Mouse (Mus musculus) heart, postnatal 25 days (tissue): Measurements from ENCODE around the gene Cpne1. TPM values are rescaled to one million over a fixed set of nuclear protein-coding genes. Genes with fewer than 3 reads are reported as not detected.

Source experiments
- DNase-seq: peaks from one replicate; pipeline ENCODE4 v3.0.0; 2022; ENCODE audit warnings: low spot score
- intact Hi-C: fragments of 180-260 bp; cut with DNase I; formaldehyde crosslinking; loops from one replicate; pipeline ENCODE4 v1.15.1; 2025
- total RNA-seq, 2 experiments: library from RNA; stranded (reverse); gene quantifications; 2 replicates each; pipeline ENCODE4 v1.2.3; 2021

Gene Cpne1
- total RNA-seq, 2 experiments from 2014 or later = 15.6 to 18.4 TPM

DNA sequence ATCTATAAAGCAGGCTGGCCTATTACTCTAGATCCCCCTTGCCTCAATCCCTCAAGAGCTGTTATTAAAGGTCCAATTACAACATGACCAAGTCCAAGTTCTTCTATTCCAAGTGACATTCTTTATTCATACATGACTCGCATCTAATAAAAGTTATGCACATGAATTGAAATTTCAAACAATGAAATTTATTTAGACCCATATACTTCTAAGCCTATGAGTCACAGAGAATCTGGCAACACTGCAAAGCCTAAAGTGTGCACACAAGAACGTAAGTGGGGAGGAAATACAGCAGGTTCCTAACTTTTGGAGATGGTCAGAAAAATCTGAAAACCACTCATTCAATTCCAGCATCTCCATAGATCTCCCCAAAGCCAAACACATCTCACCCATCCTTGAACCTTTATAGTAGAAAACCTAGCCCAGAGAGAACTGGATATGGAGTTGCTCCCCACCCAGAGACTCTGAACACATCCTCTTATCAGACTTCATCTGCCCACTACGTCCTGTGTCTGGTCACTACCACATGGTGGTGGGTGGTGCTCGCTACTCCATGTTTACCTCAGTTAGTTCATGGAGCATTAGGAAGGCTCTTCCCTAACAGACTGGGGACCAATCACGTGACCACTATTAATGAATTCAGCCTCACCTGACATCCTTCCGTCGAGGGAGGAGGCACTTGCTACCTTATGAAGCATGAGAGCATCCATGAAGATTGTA lies 24.2 kb downstream of the Cpne1 start:
- DNase-seq = no peak
- intact Hi-C loops = no loop called here

DNA sequence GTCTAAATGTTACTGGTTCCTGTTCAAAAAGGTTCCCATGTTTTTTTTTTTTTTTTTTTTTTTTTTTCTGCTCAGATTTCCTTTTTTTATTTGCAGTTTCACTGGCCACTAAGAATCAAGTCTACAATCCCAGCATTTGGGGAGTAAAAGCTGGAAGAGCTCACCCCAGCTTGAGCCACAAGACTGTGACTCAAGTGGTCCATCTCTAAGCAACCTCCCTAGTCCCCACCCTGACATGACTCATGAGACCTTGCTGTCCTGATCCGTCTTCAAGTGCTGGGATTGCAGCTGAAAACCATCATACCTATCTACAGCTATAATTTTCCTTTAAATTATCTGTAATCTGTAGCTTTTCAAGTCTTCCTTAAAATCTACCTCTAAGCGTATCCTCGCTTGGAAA lies 27.2 kb downstream of the Cpne1 start:
- no peak for DNase-seq
- intact Hi-C loops = no loop called here

DNA sequence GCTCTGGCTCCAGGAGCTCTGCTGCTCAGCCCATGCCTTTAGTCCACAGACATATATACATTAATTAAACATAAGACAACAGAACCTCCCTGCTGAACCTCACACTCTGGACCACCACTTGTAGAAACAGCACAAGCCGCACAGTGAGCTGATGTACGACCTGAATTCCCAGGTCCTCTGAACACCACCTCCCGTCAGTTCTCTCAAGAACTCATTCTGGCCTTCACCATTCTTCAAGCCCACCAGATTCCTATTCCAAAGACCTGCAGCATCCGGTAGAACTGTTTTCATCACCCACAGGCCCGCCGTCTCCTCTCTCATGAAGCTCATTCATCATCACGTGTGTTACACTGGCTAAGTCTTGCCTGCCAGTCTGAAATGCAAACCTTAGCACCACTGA lies 31.4 kb downstream of the Cpne1 start:
- no peak for DNase-seq
- intact Hi-C loops = no loop called here

DNA sequence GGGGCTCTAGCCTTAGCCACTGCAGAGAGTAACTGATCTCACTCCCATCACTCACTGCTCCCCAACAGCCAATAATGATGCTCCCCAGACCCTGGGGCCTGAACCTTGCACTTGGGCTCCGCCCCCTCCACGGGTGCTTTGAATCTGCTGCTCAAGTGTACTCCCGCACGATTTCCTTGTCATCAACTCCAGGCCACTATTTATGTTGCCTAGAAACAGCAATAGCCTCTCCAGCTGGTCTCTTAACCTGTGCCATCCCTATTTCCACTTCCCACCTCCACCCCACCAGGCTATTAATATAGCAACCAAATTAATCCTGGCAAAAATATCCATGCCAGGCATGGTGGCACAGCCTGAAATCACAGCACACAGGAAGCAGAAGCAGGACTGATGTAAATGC lies 32.1 kb downstream of the Cpne1 start:
- intact Hi-C loops = no loop called here
- DNase-seq = no peak

DNA sequence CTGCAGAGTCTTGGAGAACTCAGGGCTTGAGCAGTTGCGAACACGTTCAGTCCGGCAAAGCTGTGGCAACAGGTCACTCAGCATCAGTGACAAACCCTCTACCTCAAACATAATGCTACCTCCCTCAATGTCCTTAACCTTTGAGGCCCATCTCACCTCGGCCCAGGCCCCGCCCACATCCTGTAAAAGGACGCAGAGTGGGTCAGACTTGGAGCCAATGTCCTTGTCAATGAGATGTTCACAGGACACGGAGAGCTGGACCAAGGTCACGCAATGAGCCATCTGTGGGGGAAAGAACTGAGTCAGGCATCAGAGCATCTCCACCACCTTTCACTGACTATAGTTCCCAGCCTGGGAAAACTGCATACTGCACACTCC lies 32.6 kb downstream of the Cpne1 start:
- intact Hi-C loops = no loop called here
- no peak for DNase-seq

DNA sequence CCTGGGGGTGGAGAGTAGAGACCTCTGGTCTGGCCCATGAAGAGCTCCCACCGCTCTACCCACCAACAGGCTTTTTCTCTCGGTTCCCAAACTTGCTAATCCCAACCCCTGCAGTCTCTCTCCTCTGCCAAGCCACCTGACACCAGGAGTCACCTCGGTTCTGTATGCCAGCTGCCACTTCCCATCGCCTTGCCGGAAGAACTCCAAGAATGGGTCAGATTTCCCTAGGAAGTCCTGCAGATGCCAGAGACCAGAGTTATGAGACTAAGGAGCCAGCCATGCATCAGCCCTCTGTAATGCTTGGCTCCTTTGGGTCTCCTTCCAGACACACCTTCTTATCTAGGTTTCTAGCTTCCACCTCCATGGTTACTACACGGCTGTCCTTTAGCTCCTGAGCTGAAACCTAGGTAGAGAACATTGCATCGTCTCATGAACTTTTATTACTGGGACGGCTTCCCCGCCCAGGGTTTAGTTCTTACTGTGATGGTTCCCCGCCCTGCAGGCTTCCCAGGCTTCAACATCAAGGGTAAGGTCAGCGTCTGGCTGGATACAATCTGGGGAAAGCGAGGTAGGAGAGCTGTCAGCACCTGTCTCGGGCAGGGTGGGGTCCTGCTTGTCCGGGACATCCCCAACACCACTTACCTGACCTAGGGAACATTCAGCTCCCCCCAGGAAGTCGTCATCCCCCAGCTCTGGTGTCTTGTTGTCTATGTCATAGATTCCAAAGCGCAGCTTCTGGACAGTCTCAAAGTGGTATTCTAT lies 33.2 kb downstream of the Cpne1 start:
- DNase-seq = no peak
- intact Hi-C loops = no loop called here

DNA sequence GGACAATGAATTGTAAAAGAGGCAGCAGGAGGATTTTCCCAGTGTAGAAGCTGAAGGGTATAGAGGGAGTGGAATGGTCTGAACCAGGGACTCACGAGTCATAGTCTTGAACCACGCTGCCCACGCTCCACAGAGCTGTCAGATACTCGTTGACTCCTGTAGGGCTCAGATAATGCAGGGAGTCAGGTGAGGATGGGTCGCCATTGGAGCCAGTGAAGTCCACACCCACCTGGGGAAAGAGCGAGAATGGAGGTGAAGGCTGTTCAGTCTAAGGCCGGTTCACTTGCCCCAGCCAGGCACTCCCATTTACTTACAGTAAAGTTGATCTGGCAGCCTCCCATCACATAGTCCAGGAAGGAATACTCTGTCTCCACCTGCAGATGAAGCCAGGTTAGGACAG lies 34.3 kb downstream of the Cpne1 start:
- intact Hi-C loops = no loop called here
- no peak for DNase-seq

DNA sequence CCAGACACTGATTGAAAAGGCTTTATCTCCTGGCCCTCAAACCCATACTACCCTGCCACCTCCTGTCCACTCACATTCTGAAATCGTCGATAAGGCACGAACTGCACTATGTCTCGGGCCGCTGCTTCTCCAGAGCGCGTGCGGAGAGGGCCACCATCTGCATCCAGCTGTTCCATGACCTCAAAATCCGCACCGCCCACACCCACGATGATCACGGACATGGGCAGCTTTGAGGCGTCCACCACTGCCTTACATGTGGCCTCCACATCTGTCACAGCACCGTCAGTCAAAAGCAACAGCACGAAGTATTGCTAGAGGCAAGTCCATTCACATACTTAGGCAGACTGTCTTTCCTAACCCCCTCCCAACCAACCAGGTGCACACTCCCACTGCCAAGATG lies 38.0 kb downstream of the Cpne1 start:
- intact Hi-C loops = no loop called here
- peak; percentile 42 for DNase-seq

DNA sequence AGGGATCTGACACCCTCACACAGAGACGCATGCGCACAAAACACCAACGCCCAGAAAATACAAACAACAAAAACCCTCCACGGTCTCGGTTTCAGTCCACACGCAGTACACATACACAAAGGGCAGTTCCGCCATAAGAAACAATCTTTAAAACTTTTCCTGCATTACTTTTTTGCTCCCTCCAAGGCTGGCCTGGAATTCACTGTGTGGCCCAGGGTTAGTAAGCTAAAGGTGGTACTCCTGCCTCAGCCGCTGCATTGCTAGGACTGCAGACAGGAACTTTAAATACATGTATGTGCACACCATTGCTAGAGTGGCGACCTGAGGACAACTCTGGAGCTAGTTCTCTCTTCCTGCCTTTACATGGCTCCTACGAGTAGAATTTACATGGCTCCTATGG lies 40.5 kb downstream of the Cpne1 start:
- intact Hi-C loops = no loop called here
- DNase-seq = no peak

DNA sequence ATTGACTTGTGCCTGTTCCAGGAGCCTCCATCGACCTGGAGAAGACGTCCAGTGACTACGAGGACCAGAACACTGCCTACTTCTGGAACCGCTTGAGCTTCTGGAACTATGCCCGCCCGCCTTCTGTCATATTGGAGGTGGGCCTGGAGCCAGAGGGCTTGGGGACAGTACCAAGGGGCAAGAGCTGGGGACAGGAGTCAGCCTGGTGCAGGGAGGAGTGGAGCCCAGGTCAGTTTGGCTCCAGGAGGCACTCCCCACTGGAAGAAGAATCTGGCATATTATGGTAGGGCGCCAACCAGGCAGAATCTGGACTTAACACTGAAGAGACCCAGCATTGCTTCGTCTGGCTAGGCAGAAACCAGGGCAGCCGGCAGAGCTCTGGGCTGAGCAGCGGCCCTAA lies 43.8 kb downstream of the Cpne1 start:
- intact Hi-C loops = no loop called here
- no peak for DNase-seq

DNA sequence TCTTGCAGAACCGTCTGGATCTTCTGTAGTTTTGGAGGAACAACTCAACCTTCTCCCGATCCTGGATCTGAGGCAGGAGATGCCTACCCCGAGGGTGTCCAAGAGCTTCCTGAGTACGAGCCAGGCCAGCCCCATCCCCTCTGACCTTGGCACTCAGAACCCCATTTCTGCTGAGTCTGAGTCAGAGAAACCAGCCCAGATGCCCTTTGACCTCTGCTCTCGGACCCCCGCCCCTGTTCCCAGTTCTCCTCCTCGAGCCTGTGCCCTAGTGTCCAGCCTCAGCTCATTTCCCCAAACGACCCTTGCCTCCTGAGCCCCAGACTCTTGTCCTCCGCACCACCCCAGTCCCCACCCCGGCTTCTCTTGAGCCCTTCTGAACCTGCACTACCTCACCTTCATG lies 45.6 kb downstream of the Cpne1 start:
- intact Hi-C loops = no loop called here
- DNase-seq = no peak

DNA sequence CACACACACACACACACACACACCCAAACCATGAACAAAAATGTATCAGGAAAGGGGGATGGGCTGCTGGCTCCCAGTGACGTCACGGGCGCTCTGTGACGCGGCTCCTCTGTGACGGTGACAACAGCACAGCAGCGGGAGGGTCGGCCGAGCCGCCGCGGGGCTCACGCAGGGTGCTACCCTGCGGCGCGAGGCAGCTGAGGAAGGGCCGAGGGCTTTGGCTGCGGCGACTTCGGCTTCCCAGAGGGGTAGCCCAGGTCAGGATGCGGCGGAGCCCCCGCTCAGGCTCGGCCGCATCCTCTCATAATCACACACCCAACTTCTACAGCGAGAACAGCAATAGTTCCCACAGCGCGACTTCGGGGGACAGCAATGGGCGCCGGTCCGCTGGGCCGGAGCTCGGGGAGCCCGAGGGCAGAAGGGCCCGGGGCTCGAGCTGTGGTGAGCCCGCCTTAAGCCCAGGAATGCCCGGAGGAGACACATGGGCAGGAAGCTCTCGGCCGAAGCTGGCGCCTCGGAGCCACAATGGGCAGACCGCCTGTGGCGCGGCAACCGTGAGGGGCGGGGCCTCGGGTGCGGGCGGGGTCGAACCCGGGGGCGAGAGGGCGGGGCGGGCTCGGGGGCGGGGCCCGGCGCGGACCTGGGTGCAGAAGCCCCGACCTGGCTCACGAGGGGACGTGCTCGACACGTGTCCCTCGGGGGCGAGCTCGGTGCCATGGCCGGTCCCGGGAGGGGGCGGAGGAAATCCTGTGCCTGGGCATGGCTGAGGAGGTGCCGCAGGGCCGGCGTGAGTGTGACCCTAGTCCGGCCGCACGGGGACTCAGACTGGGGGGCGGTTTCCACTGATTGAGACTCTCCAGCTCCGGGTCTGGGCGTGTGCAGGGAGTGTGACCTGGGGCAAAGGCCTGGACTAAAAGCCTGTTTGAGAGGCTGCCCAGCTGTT lies 46.4 kb downstream of the Cpne1 start, which contains the start of gene Spag4:
TSS of gene Spag4 (plus strand) at position 77 of the 943 bp plus-strand sequence.
- DNase-seq = peak; percentile 44
- intact Hi-C loops = no loop called here

DNA sequence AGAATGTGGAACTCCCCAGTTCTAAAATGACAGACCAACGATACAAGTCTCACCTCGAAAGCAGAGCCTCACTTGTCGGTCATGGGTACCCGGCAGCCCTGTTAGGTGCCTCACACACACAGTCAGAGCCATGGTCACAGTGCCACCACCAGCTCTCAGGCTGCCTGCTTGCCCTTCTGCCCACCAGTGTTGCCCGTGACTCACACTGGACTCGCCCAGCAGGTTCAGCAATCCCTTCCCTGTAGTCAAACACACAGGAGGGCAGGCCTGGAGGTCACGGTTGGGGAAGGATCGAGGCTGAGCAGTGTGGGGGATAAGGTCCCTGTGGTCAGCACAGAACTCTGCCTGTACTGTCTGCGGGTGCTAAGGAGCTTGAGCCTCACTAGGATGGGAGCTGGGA lies 58.9 kb downstream of the Cpne1 start, which contains the start of gene Fer1l4:
TSS of gene Fer1l4 (minus strand) at position 132 of the 400 bp plus-strand sequence.
- DNase-seq = no peak
- intact Hi-C loops = no loop called here

DNA sequence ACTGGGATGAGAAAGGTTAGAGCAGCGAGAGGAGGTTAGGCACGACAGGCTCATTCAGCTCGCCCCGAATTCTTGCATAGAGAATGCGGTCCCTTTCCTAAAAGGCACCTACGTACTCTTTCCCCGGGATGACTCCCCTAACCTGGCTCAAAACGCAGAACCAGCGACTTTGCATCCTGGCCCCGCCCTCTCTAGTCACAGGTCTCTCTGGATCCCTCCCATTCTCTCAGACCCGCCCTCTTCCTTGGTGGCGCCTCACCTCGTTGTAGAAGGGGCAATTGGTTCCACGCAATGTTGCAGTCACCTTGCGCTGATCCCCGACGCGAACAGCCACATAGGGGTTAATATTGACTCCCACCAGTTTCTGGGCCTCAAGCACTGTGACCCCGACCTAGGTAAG lies 63.8 kb downstream of the Cpne1 start:
- DNase-seq = no peak
- intact Hi-C loops = no loop called here

DNA sequence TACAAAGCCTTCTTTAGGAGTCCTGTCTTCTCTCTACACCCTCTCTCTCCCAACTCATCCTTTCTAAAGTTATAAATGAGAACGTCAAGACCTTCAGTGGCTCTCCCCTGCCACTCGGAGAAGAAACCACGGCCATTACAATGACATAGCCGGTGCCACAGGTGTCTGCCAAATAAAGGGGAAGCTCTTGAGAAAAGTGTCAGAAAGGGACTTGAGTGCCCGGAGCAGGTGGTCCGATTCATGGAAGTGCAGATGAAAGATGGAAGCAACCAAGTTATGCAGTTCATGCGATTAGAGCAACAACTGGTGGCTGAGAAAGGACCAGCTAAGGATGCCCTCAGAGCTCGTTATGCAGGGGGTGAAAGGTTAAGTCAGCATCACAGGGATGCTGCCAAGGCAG lies 68.9 kb downstream of the Cpne1 start:
- DNase-seq = no peak

DNA sequence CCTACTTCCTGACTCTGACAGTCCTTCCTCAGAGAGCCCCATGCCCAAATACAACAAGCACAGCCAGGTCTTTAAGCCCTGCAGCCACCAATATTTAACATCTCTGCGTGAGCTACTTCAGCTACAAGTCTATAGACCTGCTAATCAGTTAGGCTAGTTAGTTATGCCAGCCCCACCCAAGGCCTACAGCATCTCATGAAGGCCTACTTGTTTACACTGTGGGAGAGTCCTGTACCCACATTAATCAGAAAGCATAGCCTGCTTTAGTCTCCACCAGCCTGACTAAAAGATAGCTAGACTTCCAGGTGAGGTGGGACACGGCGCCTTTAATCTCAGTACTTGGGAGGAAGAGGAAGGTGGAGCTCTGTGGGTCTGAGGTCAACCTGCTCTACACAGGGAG lies 72.4 kb downstream of the Cpne1 start:
- intact Hi-C loops = no loop called here
- no peak for DNase-seq

More for the DNA sequence above, 68.9 kb downstream of the Cpne1 start:
- intact Hi-C loops = no loop called here

DNA sequence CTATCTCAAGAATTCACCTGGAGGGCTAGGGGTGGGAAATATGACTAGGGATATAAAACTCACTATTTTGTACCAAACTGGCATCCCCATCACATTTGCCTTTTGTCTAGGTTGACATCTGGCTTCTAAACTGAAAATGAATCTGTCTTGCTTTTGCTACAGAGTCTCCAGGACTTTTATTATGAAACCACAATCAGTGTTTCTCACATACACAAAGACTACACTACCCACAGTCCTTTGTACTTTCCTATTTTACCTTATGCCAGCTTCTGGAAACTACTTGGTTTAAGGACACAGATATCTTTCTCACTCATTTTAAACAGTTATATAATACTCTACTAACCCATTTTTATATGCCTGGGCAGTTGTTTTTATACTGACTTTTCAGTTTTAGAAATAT lies 86.3 kb downstream of the Cpne1 start:
- no peak for DNase-seq
- intact Hi-C loops = no loop called here
